Mouse (Mus musculus) stomach, embryonic 16.5 days (tissue): ENCODE data around the gene Mrpl58. TPM values are rescaled to one million over a fixed set of nuclear protein-coding genes. Genes with fewer than 3 reads are reported as not detected.

Source experiments
- ATAC-seq: fragments of 200-750 bp; cut with Nextera tagmentation; 2 replicates; pipeline ENCODE4 v1.8.0; 2017; ENCODE audit warnings: moderate number of reproducible peaks, moderate TSS enrichment; ENCODE audit not compliant: insufficient read depth, low FRiP score
- H3K27ac ChIP-seq: fragments of 300-500 bp; sonication (generic); 2 replicates; pipeline ENCODE4 v1.5.1; 2014; ENCODE audit warnings: low read length
- H3K27me3 ChIP-seq: fragments of 300-500 bp; sonication (generic); 2 replicates; pipeline ENCODE4 v1.6.1; 2014; ENCODE audit warnings: low read length, control low read depth, mixed read lengths; ENCODE audit not compliant: control insufficient read depth, insufficient read depth
- H3K36me3 ChIP-seq: fragments of 300-500 bp; sonication (generic); 2 replicates; pipeline ENCODE4 v1.6.1; 2014; ENCODE audit warnings: low read length; ENCODE audit not compliant: control insufficient read depth, insufficient read depth
- H3K4me1 ChIP-seq: fragments of 300-500 bp; sonication (generic); 2 replicates; pipeline ENCODE4 v1.6.1; 2014; ENCODE audit warnings: low read length, control low read depth, mixed read lengths; ENCODE audit not compliant: control insufficient read depth, insufficient read depth
- H3K4me2 ChIP-seq: fragments of 300-500 bp; sonication (generic); 2 replicates; pipeline ENCODE4 v1.6.1; 2014; ENCODE audit warnings: low read depth, low read length, mixed read lengths
- H3K4me3 ChIP-seq: fragments of 300-500 bp; sonication (generic); replicated peaks from 2 replicates; pipeline ENCODE4 v1.5.1; 2014; ENCODE audit warnings: mild to moderate bottlenecking, low read length
- H3K9ac ChIP-seq: fragments of 300-500 bp; sonication (generic); 2 replicates; pipeline ENCODE4 v1.6.1; 2014; ENCODE audit warnings: low read length
- H3K9me3 ChIP-seq: fragments of 300-500 bp; sonication (generic); replicated peaks from 2 replicates; pipeline ENCODE4 v1.6.1; 2016; ENCODE audit warnings: low read length, control low read depth; ENCODE audit not compliant: control insufficient read depth
- WGBS: fragments of 180-500 bp; shearing (Covaris S2); extraction: QIAGEN DNeasy Blood & Tissue Kit; methylation state at CpG from one replicate; pipeline ENCODE4 v1.1.7; 2014; 5-methylcytosine and 5-hydroxymethylcytosine counted together
- polyA plus RNA-seq: library from polyadenylated mRNA; unstranded; fragments of >200 nt; fragmentation: Nextera tagmentation; extraction: Ambion mirVana; gene quantifications from 2 replicates; pipeline ENCODE4 v1.2.1, GENCODE M21; 2015

Gene Mrpl58
- polyA plus RNA-seq, 1 experiment from 2014 or later, result 160 TPM

GRCm38 (mm10) chr11:115429307-115429706, 25.8 kb downstream of the Mrpl58 start:
- H3K9ac ChIP-seq, result no peak overlapping the region
- H3K9me3 ChIP-seq, result no peaks in the 10 kb centered on the region
- no peak overlapping the region for H3K4me2 ChIP-seq
- H3K36me3 ChIP-seq, result peaks cover 13% of the 10 kb centered on the region
- H3K4me3 ChIP-seq, result no peak overlapping the region
- no peak for ATAC-seq
- H3K4me1 ChIP-seq, result no peaks in the 10 kb centered on the region; the same call in 1 of the 2 replicates
- H3K27ac ChIP-seq, result no peak overlapping the region
- WGBS, result 82% methylated on average over 7 of the region's 7 CpGs
- no peaks in the 10 kb centered on the region for H3K27me3 ChIP-seq

DNA sequence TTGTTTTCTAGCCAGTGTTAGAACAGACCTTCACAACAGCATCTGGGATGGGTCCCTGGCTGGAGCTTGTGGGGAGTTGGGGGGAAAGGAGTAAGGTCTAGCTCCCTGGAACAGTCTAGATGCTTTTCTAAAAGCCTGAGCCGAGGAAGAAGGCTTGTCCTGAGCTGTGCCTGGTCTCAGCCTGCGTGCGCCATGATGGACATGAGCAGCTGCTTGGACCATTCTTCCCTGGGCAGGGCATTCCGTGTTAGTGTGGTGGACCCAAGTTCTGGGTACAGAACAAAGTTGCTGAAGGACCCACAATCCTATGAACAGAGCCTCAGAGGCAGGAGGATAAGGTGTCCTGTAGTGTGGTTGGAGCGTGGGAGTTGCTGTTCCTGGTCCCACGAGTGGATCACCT, 27.0 kb downstream of the Mrpl58 start:
- peaks cover 13% of the 10 kb centered on the region for H3K36me3 ChIP-seq
- no peak overlapping the region for H3K27ac ChIP-seq
- 95% methylated on average over 6 of the region's 6 CpGs for WGBS

DNA sequence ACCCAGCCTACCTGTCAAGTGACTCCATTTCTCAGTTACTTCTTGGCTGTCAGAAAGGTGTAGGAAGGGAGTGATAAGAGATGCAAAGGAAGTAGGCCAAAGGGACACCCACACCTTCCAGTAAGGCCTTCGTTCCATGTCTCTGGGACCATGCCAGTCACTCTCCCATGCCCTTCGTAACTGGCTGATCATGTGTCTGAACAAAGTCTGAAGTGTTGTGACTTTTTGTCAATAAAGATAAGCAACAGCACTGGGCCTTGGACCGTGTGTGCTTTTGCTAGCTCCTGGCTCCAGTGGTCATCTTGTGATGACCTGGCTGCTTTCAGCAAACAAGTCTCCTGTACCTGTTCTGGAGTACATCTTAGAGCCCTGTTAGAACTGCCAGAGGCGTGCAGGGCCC, 29.3 kb downstream of the Mrpl58 start:
- Histone ChIP-seq H3K36me3 (peaks cover 9% of the 10 kb centered on the region; the same call in 1 of the 2 replicates), H3K4me1 (peaks cover 9% of the 10 kb centered on the region), H3K9ac (no peak overlapping the region), H3K4me3 (no peak overlapping the region), H3K27ac (no peak overlapping the region), H3K9me3 (no peaks in the 10 kb centered on the region), H3K27me3 (no peaks in the 10 kb centered on the region), H3K4me2 (no peak overlapping the region)
- peak; percentile 9; the same call in 1 of the 2 replicates for ATAC-seq
- WGBS, result 58% methylated on average over 4 of the region's 4 CpGs

More for the DNA sequence above, 27.0 kb downstream of the Mrpl58 start:
- Histone ChIP-seq H3K9me3 (no peaks in the 10 kb centered on the region), H3K4me1 (peaks cover 2% of the 10 kb centered on the region), H3K4me2 (no peak overlapping the region), H3K27me3 (no peaks in the 10 kb centered on the region), H3K9ac (no peak overlapping the region), H3K4me3 (no peak overlapping the region)
- no peak for ATAC-seq

- ATAC-seq, result peak; percentile 26; the same call in 1 of the 2 replicates
- no peaks in the 10 kb centered on the region for H3K27me3 ChIP-seq
- H3K4me2 ChIP-seq, result no peak overlapping the region
- no peak overlapping the region for H3K9ac ChIP-seq
- H3K4me3 ChIP-seq, result no peak overlapping the region
- peaks cover 9% of the 10 kb centered on the region; the same call in 1 of the 2 replicates for H3K36me3 ChIP-seq
- H3K9me3 ChIP-seq, result no peaks in the 10 kb centered on the region
- WGBS, result 68% methylated on average over 6 of the region's 6 CpGs
- peaks cover 9% of the 10 kb centered on the region for H3K4me1 ChIP-seq
- H3K27ac ChIP-seq, result 0 out of 2 replicates have a peak overlapping the region, but pooled peaks have one; percentile 10
These were observed 29.8 kb downstream of the Mrpl58 start for GRCm38 (mm10) chr11:115433342-115433741.

DNA sequence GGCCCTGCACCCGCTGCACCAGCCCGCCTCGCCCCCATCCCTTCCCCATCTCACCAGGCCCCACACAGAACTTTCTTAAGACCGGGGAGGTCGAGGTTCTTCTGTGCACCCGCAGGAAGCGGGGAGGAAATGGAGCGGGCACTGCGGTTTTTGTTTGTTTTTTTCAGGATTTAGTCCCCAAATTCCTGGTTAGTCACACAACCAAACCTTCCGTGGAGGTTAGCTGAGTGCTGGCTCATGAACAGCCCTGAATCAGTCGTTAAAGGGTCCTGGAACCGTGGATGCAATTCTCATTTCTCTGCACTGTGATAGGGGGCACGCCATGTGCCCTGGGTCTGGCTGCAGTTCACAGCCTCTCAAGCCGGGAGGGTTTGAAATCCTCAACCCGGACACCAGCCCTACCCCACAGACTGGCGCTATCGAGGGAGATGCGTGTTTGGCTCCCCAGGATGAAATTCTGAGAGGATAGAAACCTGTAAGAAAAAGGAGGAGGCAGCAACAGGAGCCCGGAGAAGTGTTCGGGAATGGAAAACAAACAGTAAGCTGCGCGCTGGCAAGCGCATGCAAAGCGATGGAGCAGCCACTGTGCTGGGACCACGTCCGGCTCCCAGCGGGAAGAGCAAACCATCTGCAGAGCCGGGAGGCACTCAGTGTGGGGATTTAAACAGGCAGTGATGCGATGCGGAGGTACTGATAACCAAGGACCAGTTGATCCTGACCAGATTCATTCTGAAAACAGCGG, 32.2 kb downstream of the Mrpl58 start:
- Histone ChIP-seq H3K27ac (no peak overlapping the region), H3K9me3 (no peaks in the 10 kb centered on the region), H3K4me3 (peak overlapping the region; percentile 32), H3K9ac (peak overlapping the region; percentile 61), H3K27me3 (no peaks in the 10 kb centered on the region), H3K36me3 (peaks cover 6% of the 10 kb centered on the region; the same call in 1 of the 2 replicates), H3K4me1 (peaks cover 9% of the 10 kb centered on the region), H3K4me2 (peak overlapping the region; percentile 49)
- WGBS, result 6% methylated on average over 31 of the region's 31 CpGs
- ATAC-seq, result no peak

DNA sequence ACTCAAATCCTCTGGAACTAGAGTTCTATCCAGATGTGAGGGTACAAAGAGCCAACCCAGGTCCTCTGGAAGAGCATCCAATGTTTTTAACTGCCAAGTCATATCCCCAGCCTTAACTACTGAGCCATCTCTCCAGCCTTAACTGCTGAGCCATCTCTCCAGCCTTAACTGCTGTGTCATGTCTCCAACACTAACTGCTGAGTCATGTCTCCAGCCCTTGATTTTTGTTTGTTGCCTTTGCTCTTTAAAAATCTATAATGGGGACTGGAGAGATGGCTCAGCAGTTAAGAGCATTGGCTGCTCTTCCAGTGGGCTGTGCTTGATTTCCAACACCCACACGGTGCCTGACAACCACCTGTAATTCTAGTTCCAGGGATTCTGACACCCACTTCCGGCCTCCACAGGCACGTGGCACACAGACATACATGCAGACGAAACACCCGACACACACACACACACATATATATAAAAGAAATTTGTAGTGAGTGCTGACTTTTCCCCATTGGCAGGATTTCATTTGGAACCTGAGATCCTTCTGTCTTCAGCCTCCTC, 34.1 kb downstream of the Mrpl58 start:
- no peak overlapping the region for H3K4me3 ChIP-seq
- no peaks in the 10 kb centered on the region for H3K27me3 ChIP-seq
- H3K36me3 ChIP-seq, result no peaks in the 10 kb centered on the region
- H3K4me1 ChIP-seq, result peaks cover 9% of the 10 kb centered on the region
- ATAC-seq, result no peak
- no peak overlapping the region for H3K4me2 ChIP-seq
- no peak overlapping the region for H3K9ac ChIP-seq
- 70% methylated on average over 5 of the region's 5 CpGs for WGBS
- H3K9me3 ChIP-seq, result no peaks in the 10 kb centered on the region
- H3K27ac ChIP-seq, result no peak overlapping the region

- Histone ChIP-seq H3K4me3 (no peak overlapping the region), H3K36me3 (no peaks in the 10 kb centered on the region), H3K9me3 (no peaks in the 10 kb centered on the region), H3K4me2 (no peak overlapping the region), H3K9ac (no peak overlapping the region), H3K27me3 (no peaks in the 10 kb centered on the region), H3K27ac (no peak overlapping the region), H3K4me1 (peaks cover 9% of the 10 kb centered on the region)
- 82% methylated on average over 3 of the region's 3 CpGs for WGBS
- ATAC-seq, result no peak
These were observed 35.8 kb downstream of the Mrpl58 start for GRCm38 (mm10) chr11:115439326-115439725.

- Histone ChIP-seq H3K27ac (no peak within 1 kb of the TSS), H3K36me3 (no peaks in the 10 kb centered on the region), H3K4me3 (no peak within 1 kb of the TSS), H3K4me2 (no peak within 1 kb of the TSS), H3K9me3 (no peaks in the 10 kb centered on the region), H3K27me3 (no peaks in the 10 kb centered on the region), H3K4me1 (peaks cover 9% of the 10 kb centered on the region), H3K9ac (no peak within 1 kb of the TSS)
- WGBS, result 92% methylated on average over 9 of the region's 9 CpGs
- no peak for ATAC-seq
These were observed 36.5 kb downstream of the Mrpl58 start, which contains the start of gene Trim80 for GRCm38 (mm10) chr11:115439906-115440595. Gene Trim80 (plus strand): TSS chr11:115440545.

- Histone ChIP-seq H3K27ac (no peak overlapping the region), H3K4me2 (no peak overlapping the region), H3K9ac (no peak overlapping the region), H3K27me3 (no peaks in the 10 kb centered on the region), H3K9me3 (no peaks in the 10 kb centered on the region), H3K36me3 (no peaks in the 10 kb centered on the region), H3K4me3 (no peak overlapping the region), H3K4me1 (no peaks in the 10 kb centered on the region)
- no peak for ATAC-seq
- WGBS, result 40% methylated on average over 15 of the region's 15 CpGs
These were observed 37.9 kb downstream of the Mrpl58 start for GRCm38 (mm10) chr11:115441417-115441816.
